Mouse (Mus musculus) neural tube, embryonic 11.5 days (tissue): Measurements from ENCODE around the gene Axin2. TPM values are rescaled to one million over a fixed set of nuclear protein-coding genes. Genes with fewer than 3 reads are reported as not detected.
"Not testable (repeated sequence)": the region's sequence is repeated elsewhere in the genome, so short reads cannot be mapped to it uniquely, and the experiment has no call there.

ENCODE experiments used
- ATAC-seq: fragments of 200-750 bp; cut with Nextera tagmentation; 2 replicates; pipeline ENCODE4 v1.8.0; 2017; ENCODE audit warnings: moderate number of reproducible peaks, mild to moderate bottlenecking, moderate TSS enrichment, moderate library complexity; ENCODE audit not compliant: insufficient read depth, low FRiP score, low TSS enrichment
- DNase-seq: peaks from one replicate; pipeline ENCODE4 v3.0.0-alpha.2; 2015; ENCODE audit warnings: low spot score
- H3K27ac ChIP-seq: fragments of 300-500 bp; sonication (generic); 2 replicates; pipeline ENCODE4 v1.5.1; 2014; ENCODE audit warnings: low read depth, mild to moderate bottlenecking, low read length
- H3K27me3 ChIP-seq: fragments of 300-500 bp; sonication (generic); 2 replicates; pipeline ENCODE4 v1.6.1; 2014; ENCODE audit warnings: mild to moderate bottlenecking, low read length, mixed read lengths; ENCODE audit not compliant: control insufficient read depth, insufficient read depth
- H3K36me3 ChIP-seq: fragments of 300-500 bp; sonication (generic); 2 replicates; pipeline ENCODE4 v1.6.1; 2014; ENCODE audit warnings: mild to moderate bottlenecking, low read length, moderate library complexity, mixed read lengths; ENCODE audit not compliant: control insufficient read depth, insufficient read depth
- H3K4me1 ChIP-seq: fragments of 300-500 bp; sonication (generic); 2 replicates; pipeline ENCODE4 v1.6.1; 2014; ENCODE audit warnings: low read length, mixed read lengths; ENCODE audit not compliant: control insufficient read depth, insufficient read depth
- H3K4me2 ChIP-seq: fragments of 300-500 bp; sonication (generic); 2 replicates; pipeline ENCODE4 v1.6.1; 2014; ENCODE audit warnings: low read depth, mild to moderate bottlenecking, moderate library complexity
- H3K4me3 ChIP-seq: fragments of 300-500 bp; sonication (generic); 2 replicates; pipeline ENCODE4 v1.5.1; 2014; ENCODE audit warnings: low read depth, low read length
- H3K9ac ChIP-seq: fragments of 300-500 bp; sonication (generic); 2 replicates; pipeline ENCODE4 v1.6.1; 2014; ENCODE audit warnings: mild to moderate bottlenecking, low read length
- H3K9me3 ChIP-seq: fragments of 300-500 bp; sonication (generic); 2 replicates; pipeline ENCODE4 v1.6.1; 2016; ENCODE audit warnings: low read length; ENCODE audit not compliant: control insufficient read depth
- WGBS: fragments of 180-500 bp; shearing (Covaris S2); extraction: QIAGEN DNeasy Blood & Tissue Kit; methylation state at CpG from one replicate; pipeline ENCODE4 v1.1.7; 2014; 5-methylcytosine and 5-hydroxymethylcytosine counted together
- polyA plus RNA-seq: library from polyadenylated mRNA; unstranded; fragments of >200 nt; fragmentation: Nextera tagmentation; extraction: Ambion mirVana; gene quantifications from 2 replicates; pipeline ENCODE4 v1.2.1, GENCODE M21; 2014

The Axin2 gene
- 16.4 and 21.2 TPM in 2 replicates for polyA plus RNA-seq

DNA sequence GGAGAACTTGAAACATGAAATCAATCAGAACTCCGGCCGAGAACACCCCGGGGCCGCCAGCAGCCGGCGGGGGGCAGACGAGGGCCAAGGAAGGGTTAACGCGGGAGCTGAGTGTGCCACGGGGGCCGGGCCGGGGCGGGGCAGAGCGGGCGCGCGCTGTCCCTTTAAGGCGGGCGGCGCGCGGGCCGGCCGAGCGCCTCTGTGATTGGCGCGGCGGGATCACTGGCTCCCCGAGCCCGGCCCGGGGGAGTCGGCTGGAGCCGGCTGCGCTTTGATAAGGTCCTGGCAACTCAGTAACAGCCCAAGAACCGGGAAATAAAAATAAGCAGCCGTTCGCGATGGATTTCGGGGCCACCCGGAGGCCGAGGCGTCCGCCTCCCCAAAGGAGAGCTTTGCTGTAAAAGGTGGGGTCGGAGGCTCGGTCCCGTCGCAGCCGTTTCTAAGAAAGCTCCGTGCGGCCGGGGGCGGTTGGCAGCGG, at the start of gene Axin2:
TSS of gene Axin2 (plus strand) at position 192 of the 478 bp plus-strand sequence.
- Histone ChIP-seq H3K4me3 (peak within 1 kb of the TSS; percentile 90), H3K36me3 (no peaks in the 10 kb centered on the region), H3K4me1 (peaks cover 21% of the 10 kb centered on the region), H3K9ac (peak within 1 kb of the TSS; percentile 97), H3K4me2 (peak within 1 kb of the TSS; percentile 86), H3K9me3 (no peaks in the 10 kb centered on the region; the same call in 1 of the 2 replicates), H3K27ac (peak within 1 kb of the TSS; percentile 100), H3K27me3 (no peaks in the 10 kb centered on the region)
- ATAC-seq (peak; percentile 86), DNase-seq (peak; percentile 97)
- WGBS: under 1% methylated on average over 51 of the region's 53 CpGs

DNA sequence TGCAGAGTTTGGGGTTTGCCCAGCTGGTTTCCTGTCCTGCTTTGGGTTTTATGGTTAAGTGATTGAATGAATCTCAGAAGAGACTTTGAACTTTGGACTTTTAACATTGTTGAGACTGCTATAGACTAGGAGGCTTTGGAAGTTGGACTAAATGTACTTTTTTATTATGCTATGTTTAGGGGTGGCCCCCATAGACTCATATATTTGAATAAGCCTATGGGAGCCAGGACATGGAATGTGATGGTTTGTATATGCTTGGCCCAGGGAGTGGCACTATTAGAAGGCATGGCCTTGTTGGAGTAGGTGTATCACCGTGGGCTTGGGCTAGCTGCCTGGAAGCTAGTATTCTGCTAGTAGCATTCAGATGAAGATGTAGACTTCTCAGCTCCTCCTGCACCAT, 48.9 kb upstream of the Axin2 start:
- H3K36me3 ChIP-seq, ATAC-seq, H3K4me1 ChIP-seq, H3K27me3 ChIP-seq, H3K9me3 ChIP-seq, H3K27ac ChIP-seq, H3K4me3 ChIP-seq, H3K9ac ChIP-seq, DNase-seq, H3K4me2 ChIP-seq: not testable (repeated sequence)
- WGBS: 95% methylated on average over 1 of the region's 1 CpGs

DNA sequence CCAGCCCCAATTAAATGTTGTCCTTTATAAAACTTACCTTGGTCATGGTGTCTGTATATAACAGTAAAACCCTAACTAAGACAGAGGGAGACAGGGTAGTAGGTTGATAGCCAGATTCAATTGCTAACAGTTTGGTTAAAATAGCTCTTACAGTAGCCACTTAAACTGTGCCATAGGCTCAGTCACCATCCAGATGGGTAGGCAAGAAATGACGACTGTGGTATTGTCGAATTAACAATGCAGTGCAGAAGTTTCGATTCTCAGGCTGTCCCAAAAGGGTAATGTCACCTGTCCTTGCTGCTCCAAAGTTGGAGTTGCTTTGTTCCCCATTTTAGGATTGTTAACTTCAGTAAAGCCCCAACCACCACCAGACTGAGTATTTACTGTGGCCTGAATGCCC, 48.4 kb upstream of the Axin2 start:
- DNase-seq: no peak
- Histone ChIP-seq H3K4me3 (no peak overlapping the region), H3K36me3 (no peaks in the 10 kb centered on the region), H3K4me1 (no peaks in the 10 kb centered on the region), H3K4me2 (no peak overlapping the region), H3K27me3 (no peaks in the 10 kb centered on the region), H3K27ac (no peak overlapping the region), H3K9me3 (no peaks in the 10 kb centered on the region), H3K9ac (no peak overlapping the region)
- ATAC-seq: no peak
- WGBS: 93% methylated on average over 3 of the region's 3 CpGs

DNA sequence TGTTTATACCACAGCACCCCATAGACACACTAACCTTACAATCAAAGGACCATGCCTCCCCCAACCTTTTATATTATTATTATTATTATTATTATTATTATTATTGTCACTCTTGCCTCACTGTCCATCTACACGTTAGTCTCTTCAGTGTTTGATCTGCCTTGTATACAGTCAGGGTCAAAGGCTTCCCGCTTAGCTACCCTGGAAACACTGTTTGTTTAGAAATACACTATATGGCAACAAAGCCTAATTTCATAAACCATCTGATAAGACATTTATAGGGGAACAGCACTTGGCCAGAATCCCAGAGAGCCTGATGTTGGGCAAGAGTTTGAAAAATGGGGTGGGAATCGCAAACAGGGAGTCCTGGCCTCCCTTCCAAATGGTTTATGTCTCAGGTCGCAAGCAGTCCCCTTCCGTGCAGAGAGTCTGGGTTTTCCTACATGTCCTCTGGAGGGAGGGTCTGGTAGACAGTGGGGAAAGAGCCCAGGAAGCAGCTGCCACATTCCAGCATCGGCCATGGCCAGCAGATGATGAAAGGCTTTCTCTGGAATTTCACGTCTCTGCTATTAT, 43.4 kb upstream of the Axin2 start:
- no peaks in the 10 kb centered on the region for H3K9me3 ChIP-seq
- no peak overlapping the region for H3K4me3 ChIP-seq
- WGBS: 76% methylated on average over 7 of the region's 7 CpGs
- H3K9ac ChIP-seq: no peak overlapping the region
- no peaks in the 10 kb centered on the region for H3K36me3 ChIP-seq
- no peak overlapping the region for H3K4me2 ChIP-seq
- H3K27ac ChIP-seq: no peak overlapping the region
- ATAC-seq (no peak), DNase-seq (no peak)
- no peaks in the 10 kb centered on the region for H3K27me3 ChIP-seq
- no peaks in the 10 kb centered on the region for H3K4me1 ChIP-seq

DNA sequence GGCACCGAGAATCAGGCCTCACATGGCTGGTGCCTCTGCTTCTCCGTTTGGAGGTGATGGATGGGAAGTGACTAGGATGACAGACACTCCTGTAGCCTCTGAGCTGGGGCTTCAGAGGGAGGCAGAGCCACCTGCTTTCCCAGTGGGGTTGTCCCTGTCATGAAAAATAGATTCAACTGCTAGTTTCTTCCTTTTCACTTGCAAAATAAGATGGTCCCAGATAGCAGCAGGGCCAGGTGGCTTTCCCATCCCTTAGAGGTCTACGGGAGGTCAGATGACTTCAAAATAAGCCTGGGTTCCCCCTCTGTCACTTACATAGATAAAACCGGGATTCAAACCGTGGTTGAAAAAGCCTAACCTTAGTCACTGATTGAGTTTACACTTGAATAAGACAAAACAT, 42.6 kb upstream of the Axin2 start:
- no peaks in the 10 kb centered on the region for H3K36me3 ChIP-seq
- no peak overlapping the region for H3K27ac ChIP-seq
- 66% methylated on average over 5 of the region's 5 CpGs for WGBS
- H3K4me3 ChIP-seq: no peak overlapping the region
- H3K9me3 ChIP-seq: no peaks in the 10 kb centered on the region
- ATAC-seq (no peak), DNase-seq (no peak)
- H3K4me1 ChIP-seq: no peaks in the 10 kb centered on the region
- H3K4me2 ChIP-seq: no peak overlapping the region
- H3K27me3 ChIP-seq: no peaks in the 10 kb centered on the region
- H3K9ac ChIP-seq: no peak overlapping the region

DNA sequence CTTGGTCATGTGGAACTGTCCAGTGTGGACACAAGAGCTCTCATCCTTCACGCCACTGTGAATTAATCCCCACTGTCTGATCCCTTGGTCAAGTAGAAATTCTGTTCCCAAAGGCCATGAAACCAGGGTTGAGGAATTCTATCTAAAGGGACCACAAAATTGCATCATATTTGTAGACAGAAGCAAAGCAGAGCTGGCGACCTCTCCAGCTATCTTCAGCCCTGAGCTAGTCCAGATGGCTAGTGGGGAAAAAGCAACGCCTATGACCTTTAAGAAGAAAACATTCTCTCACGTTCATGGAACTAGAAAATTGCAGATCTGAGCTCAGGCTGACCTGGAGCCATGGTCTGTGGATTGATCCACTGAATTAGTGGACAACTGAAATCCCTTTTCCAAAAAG, 39.6 kb upstream of the Axin2 start:
- no peak overlapping the region for H3K9ac ChIP-seq
- H3K9me3 ChIP-seq: no peaks in the 10 kb centered on the region
- H3K4me2 ChIP-seq: no peak overlapping the region
- WGBS: 87% methylated on average over 4 of the region's 4 CpGs
- no peak overlapping the region for H3K4me3 ChIP-seq
- no peaks in the 10 kb centered on the region for H3K36me3 ChIP-seq
- no peak for ATAC-seq
- H3K27ac ChIP-seq: no peak overlapping the region
- no peak for DNase-seq
- H3K27me3 ChIP-seq: no peaks in the 10 kb centered on the region
- H3K4me1 ChIP-seq: no peaks in the 10 kb centered on the region

DNA sequence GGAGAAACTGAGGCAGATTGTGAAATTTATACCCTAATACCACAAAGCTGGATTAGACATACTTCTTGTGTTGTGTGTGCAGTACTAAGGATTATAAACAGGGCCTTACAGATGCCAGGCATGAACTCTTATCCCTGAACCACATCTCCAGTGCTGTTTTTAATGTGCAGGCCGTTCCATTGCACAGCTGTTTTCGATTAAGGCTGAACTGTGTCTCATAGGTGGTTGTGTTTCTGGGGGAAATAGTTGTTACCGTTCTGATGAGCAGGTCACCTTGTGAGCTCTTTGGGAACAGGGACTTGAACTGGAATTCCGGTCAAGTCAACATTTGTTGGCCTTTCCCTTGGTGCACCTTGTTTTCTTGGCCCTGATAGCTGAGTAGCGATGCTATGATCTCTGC, 38.5 kb upstream of the Axin2 start:
- no peaks in the 10 kb centered on the region for H3K4me1 ChIP-seq
- no peak for ATAC-seq
- 76% methylated on average over 5 of the region's 5 CpGs for WGBS
- no peaks in the 10 kb centered on the region for H3K36me3 ChIP-seq
- no peak overlapping the region for H3K27ac ChIP-seq
- no peak overlapping the region for H3K4me2 ChIP-seq
- H3K9me3 ChIP-seq: no peaks in the 10 kb centered on the region
- no peak overlapping the region for H3K9ac ChIP-seq
- no peaks in the 10 kb centered on the region for H3K27me3 ChIP-seq
- no peak overlapping the region for H3K4me3 ChIP-seq
- no peak for DNase-seq

DNA sequence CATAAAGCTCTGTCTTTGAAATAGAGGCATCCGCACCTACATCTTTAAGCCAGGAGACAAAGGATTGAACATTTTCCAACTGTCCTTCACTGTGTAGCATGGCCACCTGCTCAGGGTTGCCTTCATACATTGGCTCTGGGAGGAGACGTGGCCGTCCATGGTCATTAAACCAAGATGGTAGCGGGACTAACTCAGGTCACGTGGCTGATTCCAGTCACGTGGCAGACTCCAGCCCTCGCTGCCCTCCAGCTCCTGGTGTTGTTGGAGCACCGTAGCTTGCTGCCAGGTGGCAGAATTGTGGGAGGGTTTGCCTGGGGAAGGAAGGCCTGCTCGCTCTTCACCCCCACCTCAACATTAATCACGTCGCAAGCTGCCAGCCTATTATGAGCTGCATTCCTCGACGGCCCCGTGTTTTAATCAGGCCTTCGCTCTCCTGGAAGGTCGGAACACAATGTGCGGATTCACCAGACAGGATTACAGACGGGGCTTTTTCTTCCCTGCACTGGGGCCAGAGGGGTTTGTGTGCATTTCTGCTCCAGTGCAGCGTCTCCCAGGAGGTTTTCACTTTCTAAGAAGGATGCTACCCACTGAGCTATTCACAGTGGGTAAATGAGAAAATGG, 34.8 kb upstream of the Axin2 start:
- 42% methylated on average over 19 of the region's 19 CpGs for WGBS
- Histone ChIP-seq H3K4me1 (no peaks in the 10 kb centered on the region), H3K27me3 (no peaks in the 10 kb centered on the region), H3K9ac (no peak overlapping the region), H3K4me2 (no peak overlapping the region), H3K9me3 (no peaks in the 10 kb centered on the region), H3K27ac (no peak overlapping the region), H3K4me3 (no peak overlapping the region), H3K36me3 (no peaks in the 10 kb centered on the region)
- peak; percentile 34 for DNase-seq
- ATAC-seq: peak; percentile 60; the same call in 1 of the 2 replicates

DNA sequence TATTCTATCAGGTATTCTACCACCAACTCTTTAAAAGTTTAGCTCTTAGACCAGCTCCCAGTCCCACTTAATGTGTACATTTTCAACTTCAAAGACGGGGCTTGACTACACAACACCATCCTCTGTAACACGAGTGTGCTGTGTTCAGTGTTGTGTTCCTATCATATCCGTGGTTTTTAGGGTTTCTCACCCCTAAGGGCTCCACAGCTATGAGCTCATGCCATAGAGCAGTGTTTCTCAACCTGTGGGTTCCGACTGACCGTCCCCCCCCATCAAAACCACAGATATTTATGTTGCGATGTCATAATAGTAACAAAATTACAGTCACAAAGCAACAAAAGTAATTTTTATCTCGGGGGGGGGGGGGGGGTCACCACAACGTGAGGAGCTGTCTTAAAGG, 34.1 kb upstream of the Axin2 start:
- no peak overlapping the region for H3K9ac ChIP-seq
- DNase-seq (no peak), ATAC-seq (no peak)
- no peak overlapping the region for H3K27ac ChIP-seq
- H3K4me3 ChIP-seq: no peak overlapping the region
- H3K9me3 ChIP-seq: no peaks in the 10 kb centered on the region
- no peaks in the 10 kb centered on the region for H3K36me3 ChIP-seq
- H3K4me2 ChIP-seq: no peak overlapping the region
- WGBS: 81% methylated on average over 8 of the region's 8 CpGs
- H3K4me1 ChIP-seq: no peaks in the 10 kb centered on the region
- no peaks in the 10 kb centered on the region for H3K27me3 ChIP-seq
